Mouse (Mus musculus) brain, embryonic 14.5 days (tissue): ENCODE data around the gene Sox30. TPM values are rescaled to one million over a fixed set of nuclear protein-coding genes. Genes with fewer than 3 reads are reported as not detected.

Experiments
- DNase-seq: peaks from one replicate; pipeline ENCODE4 v3.0.0-alpha.2; 2011; ENCODE audit warnings: low read depth
- CTCF ChIP-seq: fragments of 200-500 bp; IDR thresholded peaks from 2 replicates; pipeline ENCODE4 v1.5.1; 2012; ENCODE audit warnings: inconsistent platforms, mild to moderate bottlenecking, moderate library complexity, borderline replicate concordance; ENCODE audit not compliant: insufficient read depth, insufficient read length; ENCODE audit errors: extremely low read depth
- POLR2A ChIP-seq: fragments of 200-500 bp; IDR thresholded peaks from 2 replicates; pipeline ENCODE4 v1.6.1; 2012; ENCODE audit warnings: mild to moderate bottlenecking, inconsistent platforms, borderline replicate concordance; ENCODE audit not compliant: poor library complexity, insufficient read depth, insufficient read length, severe bottlenecking; ENCODE audit errors: extremely low read depth
- polyA plus RNA-seq: library from polyadenylated mRNA; depleted of rRNA; stranded (reverse); fragments of >200 nt; gene quantifications from 2 replicates; pipeline ENCODE4 v1.2.3, GENCODE M21; 2012

The Sox30 gene
- polyA plus RNA-seq, 1 experiment: 0.30 TPM

- DNase-seq: peak; percentile 98
- 0 out of 2 replicates have a peak, but pooled peaks have one; percentile 2 for TF ChIP-seq POLR2A
- TF ChIP-seq CTCF: no peak
Observed at GRCm38 (mm10) chr11:45955127-45955627, 24.9 kb upstream of the Sox30 start, which contains the start of gene Thg1l. Gene Thg1l (minus strand): TSS chr11:45955494.

- TF ChIP-seq CTCF: peak; percentile 4; the same call in 1 of the 2 replicates
- no peak for TF ChIP-seq POLR2A
- DNase-seq: peak; percentile 10
Observed at GRCm38 (mm10) chr11:45959598-45959997, 20.5 kb upstream of the Sox30 start.

- no peak for TF ChIP-seq POLR2A
- TF ChIP-seq CTCF: no peak
Observed at GRCm38 (mm10) chr11:45960003-45960402, 20.1 kb upstream of the Sox30 start.

GRCm38 (mm10) chr11:45966896-45967295 is 13.2 kb upstream of the Sox30 start:
- TF ChIP-seq CTCF: no peak
- no peak for TF ChIP-seq POLR2A

More at GRCm38 (mm10) chr11:45960003-45960402, 20.1 kb upstream of the Sox30 start:
- DNase-seq: no peak

GRCm38 (mm10) chr11:45968466-45968865 is 11.6 kb upstream of the Sox30 start:
- TF ChIP-seq POLR2A (no peak), CTCF (no peak)
- no peak for DNase-seq

More at GRCm38 (mm10) chr11:45966896-45967295, 13.2 kb upstream of the Sox30 start:
- DNase-seq: no peak

- DNase-seq: no peak
- TF ChIP-seq POLR2A: no peak
- no peak for TF ChIP-seq CTCF
Observed at GRCm38 (mm10) chr11:45973635-45974034, 6.5 kb upstream of the Sox30 start.

GRCm38 (mm10) chr11:45974466-45974865 is 5.6 kb upstream of the Sox30 start:
- TF ChIP-seq POLR2A (no peak), CTCF (no peak)
- DNase-seq: no peak

- no peak for DNase-seq
- TF ChIP-seq POLR2A (no peak), CTCF (no peak)
Observed at GRCm38 (mm10) chr11:45976061-45976460, 4.0 kb upstream of the Sox30 start.

- TF ChIP-seq POLR2A (no peak), CTCF (no peak)
- DNase-seq: no peak
Observed at GRCm38 (mm10) chr11:45980893-45981253, 763 bp downstream of the Sox30 start.

GRCm38 (mm10) chr11:45991604-45992003 is 11.5 kb downstream of the Sox30 start:
- TF ChIP-seq CTCF (no peak), POLR2A (no peak)
- peak; percentile 25 for DNase-seq

GRCm38 (mm10) chr11:45992087-45992486 is 12.0 kb downstream of the Sox30 start:
- TF ChIP-seq POLR2A (no peak), CTCF (no peak)
- DNase-seq: peak; percentile 5

- TF ChIP-seq POLR2A (no peak), CTCF (peak; percentile 83; the same call in 1 of the 2 replicates)
- DNase-seq: peak; percentile 90
Observed at GRCm38 (mm10) chr11:46016061-46016460, 36.0 kb downstream of the Sox30 start.
